Mouse (Mus musculus): ENCODE results near the gene Olfr190. TPM values are rescaled to one million over a fixed set of nuclear protein-coding genes. Genes with fewer than 3 reads are reported as not detected.
"Not testable (repeated sequence)": the region's sequence is repeated elsewhere in the genome, so short reads cannot be mapped to it uniquely, and the experiment has no call there.

Olfr190 gene
- polyA plus RNA-seq (2012; rRNA removed): not detected in 2 replicates

GRCm38 (mm10) chr16:59077905-59078304 is at the start of gene Olfr190:
Gene Olfr190 (minus strand): TSS chr16:59078005.
- DNase-seq (ENCODE audit: low spot score): no peak

DNA sequence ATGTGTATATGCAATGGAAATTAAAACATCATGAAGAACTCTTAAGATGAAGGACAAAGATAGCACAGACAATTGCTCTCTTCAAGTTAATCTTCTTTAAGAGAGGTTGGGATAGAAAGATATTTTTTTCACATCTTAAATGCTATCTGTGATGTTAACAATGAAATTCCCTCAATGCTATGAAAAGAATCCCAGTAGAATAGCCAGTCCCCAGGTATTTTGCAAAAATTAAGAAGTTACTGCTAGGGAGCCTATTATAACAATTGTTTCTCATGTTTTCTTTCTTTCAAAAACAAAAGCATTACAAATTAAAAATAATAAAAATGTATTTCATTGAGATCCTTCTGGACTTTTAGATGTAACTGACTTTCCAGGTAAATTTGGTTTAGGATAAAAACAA is 43.2 kb upstream of the Olfr190 start, which contains the start of gene Olfr194:
TSS of gene Olfr194 (minus strand) at position 101 of the 400 bp plus-strand sequence.
- no peak for DNase-seq (ENCODE audit: low spot score)

DNA sequence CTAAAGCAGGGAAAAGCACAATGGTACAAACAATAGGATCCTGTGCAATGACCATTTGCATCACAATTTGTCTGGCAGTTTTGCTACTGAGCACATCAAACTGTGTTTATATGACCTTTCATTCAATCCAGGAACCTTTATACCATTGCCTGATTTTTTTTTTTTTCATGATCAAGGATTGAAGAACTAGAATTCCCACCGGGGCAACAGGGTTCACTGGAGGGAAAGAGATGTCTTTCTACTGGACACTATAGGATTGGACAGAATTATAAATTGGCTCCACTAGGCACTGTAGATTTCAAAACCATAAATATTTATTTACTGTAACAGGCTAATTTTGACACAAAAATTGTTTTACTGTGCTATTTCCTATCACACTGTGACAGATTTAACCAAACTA is 34.0 kb upstream of the Olfr190 start, which contains the start of gene Olfr193:
TSS of gene Olfr193 (minus strand) at position 101 of the 400 bp plus-strand sequence.
- DNase-seq (ENCODE audit: low spot score): no peak

GRCm38 (mm10) chr16:59108522-59108921 is 30.7 kb upstream of the Olfr190 start:
- not testable (repeated sequence) for DNase-seq (ENCODE audit: low spot score)

DNA sequence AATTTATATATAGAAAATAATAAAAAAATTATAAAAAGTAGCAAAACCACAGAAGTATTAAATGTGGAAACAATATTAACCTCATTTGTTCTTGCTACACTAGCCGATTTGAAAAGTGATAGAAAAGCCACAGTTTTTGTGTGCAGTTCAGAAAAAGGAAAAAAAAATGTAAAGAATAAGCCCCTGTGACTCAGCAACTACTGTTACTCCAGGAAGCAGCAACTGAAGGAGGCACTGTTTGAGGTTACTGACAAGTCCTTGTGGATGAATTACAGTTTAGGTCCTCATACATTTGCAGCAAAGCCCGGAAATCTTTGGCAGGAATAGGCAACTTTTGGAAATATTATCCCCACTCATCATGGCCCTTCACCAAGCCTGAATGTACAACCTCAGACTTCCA is 27.5 kb upstream of the Olfr190 start:
- no peak for DNase-seq (ENCODE audit: low spot score)

DNA sequence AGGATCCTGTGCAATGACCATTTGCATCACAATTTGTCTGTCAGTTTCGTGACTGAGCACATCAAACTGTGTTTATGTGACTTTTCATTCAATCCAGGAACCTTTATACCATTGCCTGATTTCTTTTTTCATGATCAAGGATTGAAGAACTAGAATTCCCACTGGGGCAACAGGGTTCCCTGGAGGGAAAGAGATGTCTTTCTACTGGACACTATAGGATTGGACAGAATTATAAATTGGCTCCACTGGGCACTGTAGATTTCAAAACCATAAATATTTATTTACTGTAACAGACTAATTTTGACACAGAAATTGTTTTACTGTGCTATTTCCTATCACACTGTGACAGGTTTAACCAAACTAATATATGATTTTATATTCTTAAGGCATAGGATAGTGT is 11.9 kb upstream of the Olfr190 start, which contains the start of gene Olfr191:
TSS of gene Olfr191 (minus strand) at position 101 of the 400 bp plus-strand sequence.
- not testable (repeated sequence) for DNase-seq (ENCODE audit: low spot score)

DNA sequence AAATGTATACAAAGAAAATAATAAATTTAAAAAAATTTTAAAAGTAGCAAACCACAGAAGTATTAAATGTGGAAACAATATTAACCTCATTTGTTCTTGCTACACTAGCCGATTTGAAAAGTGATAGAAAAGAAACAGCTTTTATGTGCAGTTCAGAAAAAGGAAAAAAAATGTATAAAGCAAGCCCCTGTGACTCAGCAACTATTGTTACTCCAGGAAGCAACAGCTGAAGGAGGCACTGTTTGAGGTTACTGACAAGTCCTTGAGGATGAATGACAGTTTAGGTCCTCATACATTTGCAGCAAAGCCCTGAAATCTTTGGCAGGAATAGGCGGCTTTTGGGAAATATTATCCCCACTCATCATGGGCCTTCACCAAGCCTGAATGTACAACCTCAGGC is 3.3 kb upstream of the Olfr190 start:
- not testable (repeated sequence) for DNase-seq (ENCODE audit: low spot score)

GRCm38 (mm10) chr16:59073520-59073919 is 4.3 kb downstream of the Olfr190 start:
- DNase-seq (ENCODE audit: low spot score): no peak

GRCm38 (mm10) chr16:59071755-59072154 is 6.0 kb downstream of the Olfr190 start:
- DNase-seq (ENCODE audit: low spot score): no peak

- DNase-seq (ENCODE audit: low spot score): not testable (repeated sequence)
Observed at GRCm38 (mm10) chr16:59062411-59062810, 15.4 kb downstream of the Olfr190 start.

- not testable (repeated sequence) for DNase-seq (ENCODE audit: low spot score)
Observed at GRCm38 (mm10) chr16:59049286-59049685, 28.5 kb downstream of the Olfr190 start.

DNA sequence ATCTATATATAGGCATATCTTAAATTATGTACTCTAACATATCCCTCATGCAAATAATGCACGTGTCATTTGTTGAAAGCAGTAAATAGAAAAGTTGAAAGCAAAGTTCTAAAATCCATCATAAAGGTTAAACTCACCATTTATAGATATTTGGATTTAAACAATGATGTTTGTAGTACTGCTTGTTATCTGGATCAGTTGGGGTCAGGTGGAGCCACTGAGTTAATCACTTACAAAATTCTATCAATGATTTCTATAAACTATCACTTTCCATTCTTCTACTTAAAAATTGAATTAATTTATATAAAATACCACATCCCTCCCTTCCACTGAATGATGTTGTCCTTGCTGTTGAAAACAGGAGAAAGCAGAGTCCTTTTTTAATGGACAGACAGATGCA is 28.9 kb downstream of the Olfr190 start:
- DNase-seq (ENCODE audit: low spot score): no peak

GRCm38 (mm10) chr16:59047579-59047978 is 30.2 kb downstream of the Olfr190 start:
- DNase-seq (ENCODE audit: low spot score): no peak

GRCm38 (mm10) chr16:59045835-59046234 is 32.0 kb downstream of the Olfr190 start:
- DNase-seq (ENCODE audit: low spot score): no peak

- no peak for DNase-seq (ENCODE audit: low spot score)
Observed at GRCm38 (mm10) chr16:59039710-59040109, 38.1 kb downstream of the Olfr190 start, which contains the start of gene Olfr187. Gene Olfr187 (minus strand): TSS chr16:59039767.

GRCm38 (mm10) chr16:59030191-59030590 is 47.6 kb downstream of the Olfr190 start, which contains the start of gene Olfr186:
Gene Olfr186 (minus strand): TSS chr16:59030291.
- no peak for DNase-seq (ENCODE audit: low spot score)

Other genes with a start within 250 kb of the Olfr190 start
- gene Olfr177, start 203.2 kb downstream of the Olfr190 start, polyA plus RNA-seq (2012; rRNA removed): not detected in 2 replicates
- not detected in 2 replicates for gene Olfr178, start 185.9 kb downstream of the Olfr190 start, polyA plus RNA-seq (2012; rRNA removed)
- not detected in 2 replicates for gene Olfr181, start 149.2 kb downstream of the Olfr190 start, polyA plus RNA-seq (2012; rRNA removed)
- not detected in 2 replicates for gene Olfr180, start 148.6 kb downstream of the Olfr190 start, polyA plus RNA-seq (2012; rRNA removed)
- not detected in 2 replicates for gene Olfr183, start 82.6 kb downstream of the Olfr190 start, polyA plus RNA-seq (2012; rRNA removed)
- not detected in 2 replicates for gene Olfr186, start 47.7 kb downstream of the Olfr190 start, polyA plus RNA-seq (2012; rRNA removed)
- not detected in 2 replicates for gene Olfr187, start 38.2 kb downstream of the Olfr190 start, polyA plus RNA-seq (2012; rRNA removed)
- not detected in 2 replicates for gene Olfr191, start 11.8 kb upstream of the Olfr190 start, polyA plus RNA-seq (2012; rRNA removed)
- not detected in 2 replicates for gene Olfr193, start 33.9 kb upstream of the Olfr190 start, polyA plus RNA-seq (2012; rRNA removed)
- gene Olfr194, start 43.1 kb upstream of the Olfr190 start, polyA plus RNA-seq (2012; rRNA removed): not detected in 2 replicates
- 0.03 TPM in 1 of 2 replicates, not detected in the other for gene Olfr195, start 69.0 kb upstream of the Olfr190 start, polyA plus RNA-seq (2012; rRNA removed)
- gene Olfr196, start 92.4 kb upstream of the Olfr190 start, polyA plus RNA-seq (2012; rRNA removed): not detected in 2 replicates
- not detected in 2 replicates for gene Olfr198, start 125.5 kb upstream of the Olfr190 start, polyA plus RNA-seq (2012; rRNA removed)
- not detected in 2 replicates for gene Olfr199, start 141.8 kb upstream of the Olfr190 start, polyA plus RNA-seq (2012; rRNA removed)
- gene Olfr201, start 194.6 kb upstream of the Olfr190 start, polyA plus RNA-seq (2012; rRNA removed): not detected in 2 replicates
- gene Olfr202, start 208.8 kb upstream of the Olfr190 start, polyA plus RNA-seq (2012; rRNA removed): not detected in 2 replicates
- not detected in 2 replicates for gene Olfr203, start 220.9 kb upstream of the Olfr190 start, polyA plus RNA-seq (2012; rRNA removed)
- not detected in 2 replicates for gene Olfr204, start 240.2 kb upstream of the Olfr190 start, polyA plus RNA-seq (2012; rRNA removed)

All from urinary bladder, adult 2 months (tissue).